Mouse (Mus musculus): ENCODE measurements around the gene Lmod1. TPM values are rescaled to one million over a fixed set of nuclear protein-coding genes. Genes with fewer than 3 reads are reported as not detected.

Gene Lmod1
- polyA plus RNA-seq, 1 experiment from 2014 or later = 11.8 TPM

DNA sequence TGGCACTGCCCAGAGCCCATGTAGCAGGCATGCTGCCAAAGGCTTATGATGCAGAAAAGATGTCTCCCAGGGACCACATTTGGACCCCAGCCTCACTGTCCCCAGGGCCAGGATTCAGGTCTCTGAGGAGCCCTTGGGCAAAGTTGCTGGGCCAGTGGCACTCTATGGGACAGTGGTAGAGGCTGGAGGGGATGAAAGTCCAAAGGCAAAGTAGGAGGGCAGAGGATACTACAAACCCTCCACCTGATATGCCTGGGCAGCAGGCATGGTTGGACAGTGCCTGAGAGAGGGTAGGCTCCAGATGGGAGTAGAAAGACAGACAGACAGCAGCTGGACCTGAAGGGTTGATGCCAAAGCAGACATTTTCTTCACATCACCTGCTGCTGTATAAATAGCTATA lies 41.8 kb downstream of the Lmod1 start:
- Histone ChIP-seq H3K27ac (ENCODE audit: low read depth, low read length) (no peak overlapping the region), H3K4me3 (ENCODE audit: low read depth, low read length) (no peak overlapping the region), H3K9ac (ENCODE audit: low read depth, low read length) (no peak overlapping the region), H3K9me3 (ENCODE audit: control insufficient read depth) (no peaks in the 10 kb centered on the region), H3K27me3 (replicated peaks; ENCODE audit: control insufficient read depth, insufficient read depth, low read length) (no peaks in the 10 kb centered on the region), H3K4me1 (replicated peaks; ENCODE audit: control insufficient read depth, insufficient read depth, low read length) (0 out of 2 replicates have a peak, but pooled peaks cover 4% of the 10 kb centered on the region), H3K36me3 (ENCODE audit: control insufficient read depth, insufficient read depth) (0 out of 2 replicates have a peak, but pooled peaks cover 5% of the 10 kb centered on the region), H3K4me2 (replicated peaks; ENCODE audit: low read depth) (no peak overlapping the region)
- TF ChIP-seq CTCF (IDR thresholded peaks at IDR 0.05; ENCODE audit: low read depth) = no peak
- no peak for ATAC-seq

GRCm38 (mm10) chr1:135367005-135367404 lies 42.4 kb downstream of the Lmod1 start:
- no peaks in the 10 kb centered on the region for H3K9me3 ChIP-seq (ENCODE audit: control insufficient read depth)
- ATAC-seq = no peak
- no peak; the same call in 1 of the 2 replicates for TF ChIP-seq CTCF (IDR thresholded peaks at IDR 0.05; ENCODE audit: low read depth)
- H3K4me3 ChIP-seq (ENCODE audit: low read depth, low read length) = no peak overlapping the region
- H3K9ac ChIP-seq (ENCODE audit: low read depth, low read length) = no peak overlapping the region
- H3K27me3 ChIP-seq (replicated peaks; ENCODE audit: control insufficient read depth, insufficient read depth, low read length) = no peaks in the 10 kb centered on the region
- 75% methylated on average over 7 of the region's 7 CpGs for WGBS
- no peak overlapping the region for H3K4me2 ChIP-seq (replicated peaks; ENCODE audit: low read depth)
- H3K36me3 ChIP-seq (ENCODE audit: control insufficient read depth, insufficient read depth) = 0 out of 2 replicates have a peak, but pooled peaks cover under 1% of the 10 kb centered on the region
- H3K4me1 ChIP-seq (replicated peaks; ENCODE audit: control insufficient read depth, insufficient read depth, low read length) = 0 out of 2 replicates have a peak, but pooled peaks cover 4% of the 10 kb centered on the region
- no peak overlapping the region for H3K27ac ChIP-seq (ENCODE audit: low read depth, low read length)

- Histone ChIP-seq H3K4me1 (replicated peaks; ENCODE audit: control insufficient read depth, insufficient read depth, low read length) (0 out of 2 replicates have a peak, but pooled peaks cover 4% of the 10 kb centered on the region), H3K4me3 (ENCODE audit: low read depth, low read length) (no peak overlapping the region), H3K36me3 (ENCODE audit: control insufficient read depth, insufficient read depth) (no peaks in the 10 kb centered on the region), H3K27me3 (replicated peaks; ENCODE audit: control insufficient read depth, insufficient read depth, low read length) (no peaks in the 10 kb centered on the region), H3K27ac (ENCODE audit: low read depth, low read length) (no peak overlapping the region), H3K4me2 (replicated peaks; ENCODE audit: low read depth) (no peak overlapping the region), H3K9me3 (ENCODE audit: control insufficient read depth) (no peaks in the 10 kb centered on the region), H3K9ac (ENCODE audit: low read depth, low read length) (no peak overlapping the region)
- 65% methylated on average over 8 of the region's 8 CpGs for WGBS
- TF ChIP-seq CTCF (IDR thresholded peaks at IDR 0.05; ENCODE audit: low read depth) = no peak
- ATAC-seq = no peak
Measured at GRCm38 (mm10) chr1:135367595-135367994, 43.0 kb downstream of the Lmod1 start.

GRCm38 (mm10) chr1:135368245-135368644 lies 43.6 kb downstream of the Lmod1 start:
- Histone ChIP-seq H3K27me3 (replicated peaks; ENCODE audit: control insufficient read depth, insufficient read depth, low read length) (no peaks in the 10 kb centered on the region), H3K4me2 (replicated peaks; ENCODE audit: low read depth) (peak overlapping the region; percentile 90), H3K9ac (ENCODE audit: low read depth, low read length) (peak overlapping the region; percentile 26; the same call in 1 of the 2 replicates), H3K4me1 (replicated peaks; ENCODE audit: control insufficient read depth, insufficient read depth, low read length) (0 out of 2 replicates have a peak, but pooled peaks cover 4% of the 10 kb centered on the region), H3K36me3 (ENCODE audit: control insufficient read depth, insufficient read depth) (no peaks in the 10 kb centered on the region), H3K4me3 (ENCODE audit: low read depth, low read length) (peak overlapping the region; percentile 43), H3K27ac (ENCODE audit: low read depth, low read length) (no peak overlapping the region), H3K9me3 (ENCODE audit: control insufficient read depth) (no peaks in the 10 kb centered on the region)
- peak; percentile 69 for ATAC-seq
- 2% methylated on average over 20 of the region's 20 CpGs for WGBS
- TF ChIP-seq CTCF (IDR thresholded peaks at IDR 0.05; ENCODE audit: low read depth) = peak; percentile 97

GRCm38 (mm10) chr1:135368982-135369381 lies 44.4 kb downstream of the Lmod1 start:
- Histone ChIP-seq H3K36me3 (ENCODE audit: control insufficient read depth, insufficient read depth) (no peaks in the 10 kb centered on the region), H3K9me3 (ENCODE audit: control insufficient read depth) (no peaks in the 10 kb centered on the region), H3K27me3 (replicated peaks; ENCODE audit: control insufficient read depth, insufficient read depth, low read length) (no peaks in the 10 kb centered on the region), H3K9ac (ENCODE audit: low read depth, low read length) (peak overlapping the region; percentile 26; the same call in 1 of the 2 replicates), H3K4me3 (ENCODE audit: low read depth, low read length) (peak overlapping the region; percentile 43), H3K4me1 (replicated peaks; ENCODE audit: control insufficient read depth, insufficient read depth, low read length) (0 out of 2 replicates have a peak, but pooled peaks cover 4% of the 10 kb centered on the region), H3K4me2 (replicated peaks; ENCODE audit: low read depth) (peak overlapping the region; percentile 90), H3K27ac (ENCODE audit: low read depth, low read length) (no peak overlapping the region)
- TF ChIP-seq CTCF (IDR thresholded peaks at IDR 0.05; ENCODE audit: low read depth) = peak; percentile 69
- 21% methylated on average over 14 of the region's 14 CpGs for WGBS
- peak; percentile 9; the same call in 1 of the 2 replicates for ATAC-seq

DNA sequence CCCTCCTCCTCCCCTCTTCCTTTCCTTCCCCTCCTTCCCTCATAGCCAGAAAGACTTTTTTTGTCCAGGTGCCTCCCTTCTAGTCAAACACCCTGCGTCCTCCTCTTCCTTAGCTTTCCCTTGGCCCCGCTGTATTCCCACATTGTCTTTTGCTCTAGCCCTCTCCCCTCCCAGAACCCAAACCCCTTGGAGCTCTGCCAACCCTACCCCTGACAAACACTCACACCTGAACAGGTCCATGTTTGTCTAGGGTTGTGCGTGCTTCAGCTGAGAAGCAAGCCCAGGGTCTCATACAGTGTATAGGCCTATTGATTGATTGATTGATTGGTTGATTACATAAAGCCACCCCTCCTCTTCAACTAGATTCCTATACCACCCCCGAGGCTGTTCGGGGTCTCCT lies 44.8 kb downstream of the Lmod1 start:
- Histone ChIP-seq H3K27me3 (replicated peaks; ENCODE audit: control insufficient read depth, insufficient read depth, low read length) (no peaks in the 10 kb centered on the region), H3K9ac (ENCODE audit: low read depth, low read length) (no peak overlapping the region), H3K4me1 (replicated peaks; ENCODE audit: control insufficient read depth, insufficient read depth, low read length) (0 out of 2 replicates have a peak, but pooled peaks cover 4% of the 10 kb centered on the region), H3K27ac (ENCODE audit: low read depth, low read length) (no peak overlapping the region), H3K4me3 (ENCODE audit: low read depth, low read length) (no peak overlapping the region), H3K9me3 (ENCODE audit: control insufficient read depth) (no peaks in the 10 kb centered on the region), H3K36me3 (ENCODE audit: control insufficient read depth, insufficient read depth) (no peaks in the 10 kb centered on the region), H3K4me2 (replicated peaks; ENCODE audit: low read depth) (no peak overlapping the region)
- TF ChIP-seq CTCF (IDR thresholded peaks at IDR 0.05; ENCODE audit: low read depth) = no peak
- no peak for ATAC-seq
- WGBS = 74% methylated on average over 5 of the region's 5 CpGs
